Mouse (Mus musculus): Measurements from ENCODE around the gene Tbx4. TPM values are rescaled to one million over a fixed set of nuclear protein-coding genes. Genes with fewer than 3 reads are reported as not detected.

Tbx4 gene
- total and polyA plus RNA-seq, 2 experiments from 2014 or later, result 0.20 to 0.47 TPM

- TF ChIP-seq CTCF (IDR thresholded peaks at IDR 0.05; ENCODE audit: low read depth), result no peak
- Histone ChIP-seq H3K9ac (replicated peaks; ENCODE audit: low read length) (no peak overlapping the region), H3K4me1 (ENCODE audit: insufficient read depth, low read length) (no peaks in the 10 kb centered on the region; the same call in 1 of the 2 replicates), H3K27ac (no peak overlapping the region), H3K4me2 (ENCODE audit: low read depth, low read length) (peak overlapping the region; percentile 42), H3K36me3 (ENCODE audit: insufficient read depth, low read length) (no peaks in the 10 kb centered on the region), H3K27me3 (ENCODE audit: insufficient read depth, low read length) (peaks cover 33% of the 10 kb centered on the region), H3K4me3 (ENCODE audit: low read length) (peak overlapping the region; percentile 5), H3K9me3 (ENCODE audit: low read length) (no peaks in the 10 kb centered on the region)
- peak; percentile 26 for DNase-seq (ENCODE audit: low spot score)
- no peak for ATAC-seq
- 8% methylated on average over 19 of the region's 19 CpGs for WGBS
These were observed 39.1 kb downstream of the Tbx4 start for GRCm38 (mm10) chr11:85925294-85925743.

- Histone ChIP-seq H3K36me3 (ENCODE audit: insufficient read depth, low read length) (no peaks in the 10 kb centered on the region), H3K9me3 (ENCODE audit: low read length) (no peaks in the 10 kb centered on the region), H3K4me1 (ENCODE audit: insufficient read depth, low read length) (no peaks in the 10 kb centered on the region; the same call in 1 of the 2 replicates), H3K4me3 (ENCODE audit: low read length) (0 out of 2 replicates have a peak overlapping the region, but pooled peaks have one; percentile 8), H3K27ac (no peak overlapping the region), H3K9ac (replicated peaks; ENCODE audit: low read length) (no peak overlapping the region), H3K4me2 (ENCODE audit: low read depth, low read length) (peak overlapping the region; percentile 44), H3K27me3 (ENCODE audit: insufficient read depth, low read length) (peaks cover 33% of the 10 kb centered on the region)
- no peak for DNase-seq (ENCODE audit: low spot score)
- ATAC-seq, result no peak
- no peak for TF ChIP-seq CTCF (IDR thresholded peaks at IDR 0.05; ENCODE audit: low read depth)
- 9% methylated on average over 16 of the region's 16 CpGs for WGBS
These were observed 40.1 kb downstream of the Tbx4 start for GRCm38 (mm10) chr11:85926287-85926764.

- 84% methylated on average over 4 of the region's 4 CpGs for WGBS
- TF ChIP-seq CTCF (IDR thresholded peaks at IDR 0.05; ENCODE audit: low read depth), result no peak
- no peak overlapping the region for H3K9ac ChIP-seq (replicated peaks; ENCODE audit: low read length)
- peaks cover 33% of the 10 kb centered on the region for H3K27me3 ChIP-seq (ENCODE audit: insufficient read depth, low read length)
- H3K4me1 ChIP-seq (ENCODE audit: insufficient read depth, low read length), result no peaks in the 10 kb centered on the region; the same call in 1 of the 2 replicates
- H3K9me3 ChIP-seq (ENCODE audit: low read length), result no peaks in the 10 kb centered on the region
- no peak overlapping the region for H3K4me2 ChIP-seq (ENCODE audit: low read depth, low read length)
- no peak overlapping the region for H3K4me3 ChIP-seq (ENCODE audit: low read length)
- H3K27ac ChIP-seq, result no peak overlapping the region
- no peak for DNase-seq (ENCODE audit: low spot score)
- no peaks in the 10 kb centered on the region for H3K36me3 ChIP-seq (ENCODE audit: insufficient read depth, low read length)
- no peak for ATAC-seq
These were observed 41.9 kb downstream of the Tbx4 start for GRCm38 (mm10) chr11:85928106-85928505.

- ATAC-seq, result no peak
- H3K4me3 ChIP-seq (ENCODE audit: low read length), result no peak overlapping the region
- H3K36me3 ChIP-seq (ENCODE audit: insufficient read depth, low read length), result no peaks in the 10 kb centered on the region
- 84% methylated on average over 6 of the region's 6 CpGs for WGBS
- H3K4me2 ChIP-seq (ENCODE audit: low read depth, low read length), result no peak overlapping the region
- no peaks in the 10 kb centered on the region; the same call in 1 of the 2 replicates for H3K4me1 ChIP-seq (ENCODE audit: insufficient read depth, low read length)
- peaks cover 25% of the 10 kb centered on the region for H3K27me3 ChIP-seq (ENCODE audit: insufficient read depth, low read length)
- H3K9me3 ChIP-seq (ENCODE audit: low read length), result no peaks in the 10 kb centered on the region
- no peak for DNase-seq (ENCODE audit: low spot score)
- H3K27ac ChIP-seq, result no peak overlapping the region
- H3K9ac ChIP-seq (replicated peaks; ENCODE audit: low read length), result no peak overlapping the region
- no peak for TF ChIP-seq CTCF (IDR thresholded peaks at IDR 0.05; ENCODE audit: low read depth)
These were observed 43.4 kb downstream of the Tbx4 start for GRCm38 (mm10) chr11:85929651-85930050.

GRCm38 (mm10) chr11:85941785-85942570 is 55.8 kb downstream of the Tbx4 start:
- WGBS, result 39% methylated on average over 7 of the region's 7 CpGs
- Histone ChIP-seq H3K4me3 (ENCODE audit: low read length) (no peak overlapping the region), H3K9ac (replicated peaks; ENCODE audit: low read length) (no peak overlapping the region), H3K27ac (no peak overlapping the region), H3K9me3 (ENCODE audit: low read length) (no peaks in the 10 kb centered on the region), H3K4me2 (ENCODE audit: low read depth, low read length) (no peak overlapping the region), H3K36me3 (ENCODE audit: insufficient read depth, low read length) (no peaks in the 10 kb centered on the region), H3K27me3 (ENCODE audit: insufficient read depth, low read length) (no peaks in the 10 kb centered on the region), H3K4me1 (ENCODE audit: insufficient read depth, low read length) (no peaks in the 10 kb centered on the region)
- DNase-seq (ENCODE audit: low spot score) (no peak), ATAC-seq (no peak)
- no peak for TF ChIP-seq CTCF (IDR thresholded peaks at IDR 0.05; ENCODE audit: low read depth)

- H3K27me3 ChIP-seq (ENCODE audit: insufficient read depth, low read length), result no peaks in the 10 kb centered on the region
- ATAC-seq (no peak), DNase-seq (ENCODE audit: low spot score) (no peak)
- no peak for TF ChIP-seq CTCF (IDR thresholded peaks at IDR 0.05; ENCODE audit: low read depth)
- H3K36me3 ChIP-seq (ENCODE audit: insufficient read depth, low read length), result no peaks in the 10 kb centered on the region
- H3K4me1 ChIP-seq (ENCODE audit: insufficient read depth, low read length), result no peaks in the 10 kb centered on the region
- H3K4me2 ChIP-seq (ENCODE audit: low read depth, low read length), result no peak overlapping the region
- no peak overlapping the region for H3K4me3 ChIP-seq (ENCODE audit: low read length)
- WGBS, result 82% methylated on average over 10 of the region's 10 CpGs
- no peaks in the 10 kb centered on the region for H3K9me3 ChIP-seq (ENCODE audit: low read length)
- no peak overlapping the region for H3K9ac ChIP-seq (replicated peaks; ENCODE audit: low read length)
- H3K27ac ChIP-seq, result no peak overlapping the region
These were observed 62.5 kb downstream of the Tbx4 start for GRCm38 (mm10) chr11:85948765-85949164.

- H3K9me3 ChIP-seq (ENCODE audit: low read length), result no peaks in the 10 kb centered on the region
- no peaks in the 10 kb centered on the region for H3K4me1 ChIP-seq (ENCODE audit: insufficient read depth, low read length)
- DNase-seq (ENCODE audit: low spot score) (no peak), ATAC-seq (no peak)
- H3K36me3 ChIP-seq (ENCODE audit: insufficient read depth, low read length), result no peaks in the 10 kb centered on the region
- H3K27ac ChIP-seq, result no peak overlapping the region
- H3K4me3 ChIP-seq (ENCODE audit: low read length), result no peak overlapping the region
- H3K27me3 ChIP-seq (ENCODE audit: insufficient read depth, low read length), result no peaks in the 10 kb centered on the region
- no peak for TF ChIP-seq CTCF (IDR thresholded peaks at IDR 0.05; ENCODE audit: low read depth)
- H3K4me2 ChIP-seq (ENCODE audit: low read depth, low read length), result no peak overlapping the region
- H3K9ac ChIP-seq (replicated peaks; ENCODE audit: low read length), result no peak overlapping the region
- 80% methylated on average over 2 of the region's 2 CpGs for WGBS
These were observed 63.5 kb downstream of the Tbx4 start for GRCm38 (mm10) chr11:85949749-85950148.
